Mouse (Mus musculus) hindbrain, embryonic 15.5 days (tissue): ENCODE results near the gene Prkrip1. TPM values are rescaled to one million over a fixed set of nuclear protein-coding genes. Genes with fewer than 3 reads are reported as not detected.
"Not testable (repeated sequence)": the region's sequence is repeated elsewhere in the genome, so short reads cannot be mapped to it uniquely, and the experiment has no call there.

Source experiments
- ATAC-seq: fragments of 200-750 bp; cut with Nextera tagmentation; 2 replicates; pipeline ENCODE4 v1.8.0; 2017; ENCODE audit warnings: low read depth, moderate number of reproducible peaks, moderate TSS enrichment; ENCODE audit not compliant: low FRiP score
- H3K27ac ChIP-seq: fragments of 300-500 bp; sonication (generic); replicated peaks from 2 replicates; pipeline ENCODE4 v1.5.1; 2015; ENCODE audit warnings: mild to moderate bottlenecking, inconsistent platforms
- H3K27me3 ChIP-seq: fragments of 300-500 bp; sonication (generic); 2 replicates; pipeline ENCODE4 v1.6.1; 2015; ENCODE audit warnings: control low read depth, inconsistent platforms
- H3K36me3 ChIP-seq: fragments of 300-500 bp; sonication (generic); 2 replicates; pipeline ENCODE4 v1.6.1; 2015; ENCODE audit warnings: control low read depth, inconsistent platforms
- H3K4me1 ChIP-seq: fragments of 300-500 bp; sonication (generic); replicated peaks from 2 replicates; pipeline ENCODE4 v1.6.1; 2015; ENCODE audit warnings: control low read depth, inconsistent platforms
- H3K4me2 ChIP-seq: fragments of 300-500 bp; sonication (generic); 2 replicates; pipeline ENCODE4 v1.6.1; 2015; ENCODE audit warnings: moderate library complexity, mild to moderate bottlenecking, inconsistent platforms
- H3K4me3 ChIP-seq: fragments of 300-500 bp; sonication (generic); 2 replicates; pipeline ENCODE4 v1.5.1; 2015; ENCODE audit warnings: mild to moderate bottlenecking, inconsistent platforms
- H3K9ac ChIP-seq: fragments of 300-500 bp; sonication (generic); 2 replicates; pipeline ENCODE4 v1.6.1; 2015; ENCODE audit warnings: inconsistent platforms
- H3K9me3 ChIP-seq: fragments of 300-500 bp; sonication (generic); 2 replicates; pipeline ENCODE4 v1.6.1; 2016; ENCODE audit warnings: control low read depth, inconsistent platforms
- WGBS: fragments of 180-500 bp; shearing (Covaris S2); methylation state at CpG from one replicate; pipeline ENCODE4 v1.1.7; 2015; 5-methylcytosine and 5-hydroxymethylcytosine counted together
- polyA plus RNA-seq: library from polyadenylated mRNA; unstranded; fragments of >200 nt; fragmentation: Nextera tagmentation; extraction: Ambion mirVana; gene quantifications from 2 replicates; pipeline ENCODE4 v1.2.1, GENCODE M21; 2015

Gene Prkrip1
- polyA plus RNA-seq, 1 experiment from 2014 or later = 61.2 TPM

GRCm38 (mm10) chr5:136171363-136172341, 27.1 kb downstream of the Prkrip1 start:
- H3K36me3 ChIP-seq = peaks cover 5% of the 10 kb centered on the region; the same call in 1 of the 2 replicates
- no peak for ATAC-seq
- H3K27ac ChIP-seq = peak overlapping the region; percentile 83
- no peaks in the 10 kb centered on the region for H3K27me3 ChIP-seq
- peak overlapping the region; percentile 75; the same call in 1 of the 2 replicates for H3K9ac ChIP-seq
- H3K9me3 ChIP-seq = no peaks in the 10 kb centered on the region
- H3K4me1 ChIP-seq = peaks cover 37% of the 10 kb centered on the region
- 37% methylated on average over 17 of the region's 17 CpGs for WGBS
- peak overlapping the region; percentile 65 for H3K4me3 ChIP-seq
- peak overlapping the region; percentile 69 for H3K4me2 ChIP-seq

GRCm38 (mm10) chr5:136170512-136171362, 28.0 kb downstream of the Prkrip1 start, which contains the start of gene Orai2:
TSS of gene Orai2 (minus strand) at chr5:136170713.
- no peaks in the 10 kb centered on the region for H3K9me3 ChIP-seq
- WGBS = 4% methylated on average over 45 of the region's 49 CpGs
- peaks cover 37% of the 10 kb centered on the region for H3K4me1 ChIP-seq
- H3K27ac ChIP-seq = peak within 1 kb of the TSS; percentile 83
- peak; percentile 86 for ATAC-seq
- H3K36me3 ChIP-seq = peaks cover 5% of the 10 kb centered on the region; the same call in 1 of the 2 replicates
- H3K9ac ChIP-seq = peak within 1 kb of the TSS; percentile 75
- no peaks in the 10 kb centered on the region for H3K27me3 ChIP-seq
- peak within 1 kb of the TSS; percentile 65 for H3K4me3 ChIP-seq
- peak within 1 kb of the TSS; percentile 69 for H3K4me2 ChIP-seq

GRCm38 (mm10) chr5:136169626-136170511, 28.9 kb downstream of the Prkrip1 start:
- peak overlapping the region; percentile 83 for H3K27ac ChIP-seq
- 10% methylated on average over 15 of the region's 15 CpGs for WGBS
- H3K9me3 ChIP-seq = no peaks in the 10 kb centered on the region

GRCm38 (mm10) chr5:136168071-136168470, 30.7 kb downstream of the Prkrip1 start:
- ATAC-seq = no peak
- WGBS = 91% methylated on average over 3 of the region's 3 CpGs
- H3K27me3 ChIP-seq = no peaks in the 10 kb centered on the region

More at GRCm38 (mm10) chr5:136169626-136170511, 28.9 kb downstream of the Prkrip1 start:
- Histone ChIP-seq H3K4me3 (peak overlapping the region; percentile 65), H3K36me3 (peaks cover 5% of the 10 kb centered on the region; the same call in 1 of the 2 replicates), H3K27me3 (no peaks in the 10 kb centered on the region), H3K9ac (peak overlapping the region; percentile 75), H3K4me1 (peaks cover 37% of the 10 kb centered on the region), H3K4me2 (peak overlapping the region; percentile 69)
- ATAC-seq = peak; percentile 54

GRCm38 (mm10) chr5:136167296-136167695, 31.5 kb downstream of the Prkrip1 start:
- H3K36me3 ChIP-seq = peaks cover 5% of the 10 kb centered on the region; the same call in 1 of the 2 replicates
- H3K4me1 ChIP-seq = peaks cover 26% of the 10 kb centered on the region
- H3K27me3 ChIP-seq = no peaks in the 10 kb centered on the region
- no peaks in the 10 kb centered on the region for H3K9me3 ChIP-seq
- no peak for ATAC-seq
- WGBS = 91% methylated on average over 4 of the region's 4 CpGs
- H3K4me3 ChIP-seq = no peak overlapping the region
- H3K9ac ChIP-seq = no peak overlapping the region
- no peak overlapping the region for H3K4me2 ChIP-seq
- H3K27ac ChIP-seq = no peak overlapping the region

More at GRCm38 (mm10) chr5:136168071-136168470, 30.7 kb downstream of the Prkrip1 start:
- no peaks in the 10 kb centered on the region for H3K9me3 ChIP-seq
- H3K27ac ChIP-seq = no peak overlapping the region
- peaks cover 5% of the 10 kb centered on the region; the same call in 1 of the 2 replicates for H3K36me3 ChIP-seq
- no peak overlapping the region for H3K9ac ChIP-seq
- H3K4me1 ChIP-seq = peaks cover 26% of the 10 kb centered on the region
- no peak overlapping the region for H3K4me3 ChIP-seq
- no peak overlapping the region for H3K4me2 ChIP-seq

- no peak overlapping the region for H3K4me2 ChIP-seq
- no peak overlapping the region for H3K4me3 ChIP-seq
- no peak overlapping the region for H3K9ac ChIP-seq
- H3K4me1 ChIP-seq = peaks cover 12% of the 10 kb centered on the region
- peaks cover 15% of the 10 kb centered on the region for H3K36me3 ChIP-seq
- H3K27me3 ChIP-seq = no peaks in the 10 kb centered on the region
- H3K27ac ChIP-seq = no peak overlapping the region; the same call in 1 of the 2 replicates
- 64% methylated on average over 8 of the region's 8 CpGs for WGBS
- H3K9me3 ChIP-seq = no peaks in the 10 kb centered on the region
- no peak for ATAC-seq
These were observed 33.5 kb downstream of the Prkrip1 start for GRCm38 (mm10) chr5:136165246-136165645.

- 59% methylated on average over 11 of the region's 11 CpGs for WGBS
- no peaks in the 10 kb centered on the region for H3K27me3 ChIP-seq
- peaks cover 17% of the 10 kb centered on the region for H3K36me3 ChIP-seq
- H3K9ac ChIP-seq = no peak overlapping the region
- no peak overlapping the region for H3K4me2 ChIP-seq
- no peaks in the 10 kb centered on the region for H3K9me3 ChIP-seq
- H3K4me1 ChIP-seq = 0 out of 2 replicates have a peak, but pooled peaks cover 3% of the 10 kb centered on the region
- H3K4me3 ChIP-seq = no peak overlapping the region
- ATAC-seq = 0 out of 2 replicates have a peak, but pooled peaks have one; percentile 77
- H3K27ac ChIP-seq = no peak overlapping the region
These were observed 34.8 kb downstream of the Prkrip1 start for GRCm38 (mm10) chr5:136163807-136164474.

- ATAC-seq, H3K4me3 ChIP-seq, H3K4me1 ChIP-seq, H3K27ac ChIP-seq, H3K9me3 ChIP-seq, H3K9ac ChIP-seq, H3K27me3 ChIP-seq, H3K4me2 ChIP-seq: not testable (repeated sequence)
- H3K36me3 ChIP-seq = peaks cover 12% of the 10 kb centered on the region
- 88% methylated on average over 11 of the region's 12 CpGs for WGBS
These were observed 38.7 kb downstream of the Prkrip1 start for GRCm38 (mm10) chr5:136160084-136160483.

- Histone ChIP-seq H3K9me3 (no peaks in the 10 kb centered on the region), H3K27ac (no peak overlapping the region), H3K36me3 (peaks cover 4% of the 10 kb centered on the region; the same call in 1 of the 2 replicates), H3K4me3 (no peak overlapping the region), H3K4me2 (no peak overlapping the region), H3K27me3 (no peaks in the 10 kb centered on the region), H3K9ac (no peak overlapping the region), H3K4me1 (no peaks in the 10 kb centered on the region)
- 90% methylated on average over 5 of the region's 5 CpGs for WGBS
- no peak for ATAC-seq
These were observed 43.4 kb downstream of the Prkrip1 start for GRCm38 (mm10) chr5:136155399-136155798.

- Histone ChIP-seq H3K36me3 (no peaks in the 10 kb centered on the region), H3K9me3 (no peaks in the 10 kb centered on the region), H3K4me3 (no peak overlapping the region), H3K9ac (no peak overlapping the region), H3K4me2 (no peak overlapping the region), H3K4me1 (no peaks in the 10 kb centered on the region), H3K27me3 (no peaks in the 10 kb centered on the region), H3K27ac (no peak overlapping the region)
- no peak for ATAC-seq
- 80% methylated on average over 8 of the region's 8 CpGs for WGBS
These were observed 46.4 kb downstream of the Prkrip1 start for GRCm38 (mm10) chr5:136152365-136152764.
